Mouse (Mus musculus): ENCODE results near the gene Med12l. TPM values are rescaled to one million over a fixed set of nuclear protein-coding genes. Genes with fewer than 3 reads are reported as not detected.

Gene Med12l
- total and polyA plus RNA-seq, 3 experiments, result 0.93 to 2.0 (median 1.5) TPM

GRCm38 (mm10) chr3:59169921-59170627, 164.4 kb downstream of the Med12l start:
- Histone ChIP-seq H3K9ac (ENCODE audit: insufficient read depth, low read depth) (no peak overlapping the region), H3K9me3 (replicated peaks; ENCODE audit: low read length) (no peaks in the 10 kb centered on the region), H3K27ac (ENCODE audit: insufficient read depth, low read depth) (no peak overlapping the region), H3K79me2 (replicated peaks; ENCODE audit: control insufficient read depth, extremely low read depth, insufficient read depth, poor library complexity, severe bottlenecking) (no peaks in the 10 kb centered on the region), H3K4me1 (ENCODE audit: control insufficient read depth in 1 of 2, insufficient read depth in 2 of 2) (peaks cover 0 to 16% of the 10 kb centered on the region in 2 experiments; a peak in 2 of 4 replicates), H3K36me3 (replicated peaks in 1 of 2; ENCODE audit: control insufficient read depth in 1 of 2, insufficient read depth in 1 of 2, low read length in 1 of 2) (no peaks in the 10 kb centered on the region), H3K4me3 (replicated peaks in 1 of 3; ENCODE audit: low read depth in 2 of 3, low read length in 2 of 3, poor library complexity in 1 of 3) (no peak overlapping the region), H3K4me2 (ENCODE audit: insufficient read depth, low read depth, poor library complexity, severe bottlenecking) (no peak overlapping the region), H3K27me3 (replicated peaks) (no peaks in the 10 kb centered on the region)
- no peak for DNase-seq (ENCODE audit: extremely low read depth)
- dilution Hi-C loops (cut with MboI; ENCODE audit: extremely low pct_ligation_motif_present, extremely low pct_unique_long_range_greater_than_20kb, low sequenced_read_pairs) (no loop called here), in situ Hi-C loops (cut with MboI; ENCODE audit: low pct_ligation_motif_present, low pct_unique_long_range_greater_than_20kb, low sequenced_read_pairs) (loop anchor here (5.0 to 25.0 kb wide), 2 partner anchors 93 to 567 kb away; partner anchors contain the start of gene Gm5538)
- no peak for TF ChIP-seq SIN3A (IDR thresholded peaks at IDR 0.05; ENCODE audit: low read length)

- peak; percentile 34 for DNase-seq (ENCODE audit: extremely low read depth)
- H3K4me1 ChIP-seq (ENCODE audit: control insufficient read depth in 1 of 2, insufficient read depth in 2 of 2), result peaks cover 0 to 20% of the 10 kb centered on the region in 2 experiments; a peak in 2 of 4 replicates
- dilution Hi-C loops (cut with MboI; ENCODE audit: extremely low pct_ligation_motif_present, extremely low pct_unique_long_range_greater_than_20kb, low sequenced_read_pairs), result no loop called here
Measured at GRCm38 (mm10) chr3:59174426-59175154, 169.0 kb downstream of the Med12l start.

GRCm38 (mm10) chr3:59175234-59175633, 169.6 kb downstream of the Med12l start:
- Histone ChIP-seq H3K4me1 (ENCODE audit: control insufficient read depth in 1 of 2, insufficient read depth in 2 of 2) (peaks cover 0 to 19% of the 10 kb centered on the region in 2 experiments; a peak in 2 of 4 replicates), H3K27me3 (replicated peaks) (no peaks in the 10 kb centered on the region), H3K27ac (ENCODE audit: insufficient read depth, low read depth) (no peak overlapping the region), H3K4me2 (ENCODE audit: insufficient read depth, low read depth, poor library complexity, severe bottlenecking) (peak overlapping the region; percentile 92; the same call in 1 of the 2 replicates), H3K9me3 (replicated peaks; ENCODE audit: low read length) (no peaks in the 10 kb centered on the region), H3K79me2 (replicated peaks; ENCODE audit: control insufficient read depth, extremely low read depth, insufficient read depth, poor library complexity, severe bottlenecking) (no peaks in the 10 kb centered on the region), H3K4me3 (replicated peaks in 1 of 3; ENCODE audit: low read depth in 2 of 3, low read length in 2 of 3, poor library complexity in 1 of 3) (no peak overlapping the region), H3K36me3 (replicated peaks in 1 of 2; ENCODE audit: control insufficient read depth in 1 of 2, insufficient read depth in 1 of 2, low read length in 1 of 2) (no peaks in the 10 kb centered on the region), H3K9ac (ENCODE audit: insufficient read depth, low read depth) (no peak overlapping the region)
- in situ Hi-C loops (cut with MboI; ENCODE audit: low pct_ligation_motif_present, low pct_unique_long_range_greater_than_20kb, low sequenced_read_pairs), result no loop called here
- dilution Hi-C loops (cut with MboI; ENCODE audit: extremely low pct_ligation_motif_present, extremely low pct_unique_long_range_greater_than_20kb, low sequenced_read_pairs), result no loop called here
- TF ChIP-seq ZC3H11A (IDR thresholded peaks at IDR 0.05; ENCODE audit: low read depth, low read length) (peak; percentile 73), EP300 (IDR thresholded peaks at IDR 0.05; ENCODE audit: low read length) (no peak), CTCF (conservative IDR thresholded peaks at IDR 0.05 in 1 of 2, IDR thresholded peaks at IDR 0.05 in 1 of 2; ENCODE audit: low read depth in 2 of 2, low read length in 2 of 2) (peak; percentile 72 to 93), MXI1 (IDR thresholded peaks at IDR 0.05; ENCODE audit: low read depth, low read length) (no peak), RCOR1 (conservative IDR thresholded peaks at IDR 0.05; ENCODE audit: low read depth, low read length) (no peak), RAD21 (IDR thresholded peaks at IDR 0.05; ENCODE audit: low read depth, low read length) (no peak; the same call in none of the 2 replicates), ZKSCAN1 (IDR thresholded peaks at IDR 0.05; ENCODE audit: borderline replicate concordance, low read depth, low read length) (no peak), POLR2AphosphoS2 (IDR thresholded peaks at IDR 0.05; ENCODE audit: low read depth, low read length) (no peak), SMC3 (IDR thresholded peaks at IDR 0.05; ENCODE audit: low read depth, low read length) (peak; percentile 95)
- peak; percentile 75 for DNase-seq (ENCODE audit: extremely low read depth)

More at GRCm38 (mm10) chr3:59174426-59175154, 169.0 kb downstream of the Med12l start:
- no peak overlapping the region for H3K27ac ChIP-seq (ENCODE audit: insufficient read depth, low read depth)
- H3K27me3 ChIP-seq (replicated peaks), result no peaks in the 10 kb centered on the region
- in situ Hi-C loops (cut with MboI; ENCODE audit: low pct_ligation_motif_present, low pct_unique_long_range_greater_than_20kb, low sequenced_read_pairs), result loop anchor here (25.0 kb wide), 1 partner anchor 563 kb away; the partner anchor contains the start of gene Gm5538
- no peaks in the 10 kb centered on the region for H3K79me2 ChIP-seq (replicated peaks; ENCODE audit: control insufficient read depth, extremely low read depth, insufficient read depth, poor library complexity, severe bottlenecking)
- H3K4me2 ChIP-seq (ENCODE audit: insufficient read depth, low read depth, poor library complexity, severe bottlenecking), result peak overlapping the region; percentile 92
- H3K9ac ChIP-seq (ENCODE audit: insufficient read depth, low read depth), result no peak overlapping the region
- H3K9me3 ChIP-seq (replicated peaks; ENCODE audit: low read length), result no peaks in the 10 kb centered on the region
- TF ChIP-seq EP300 (IDR thresholded peaks at IDR 0.05; ENCODE audit: low read length), result no peak
- no peak for TF ChIP-seq ZMIZ1 (IDR thresholded peaks at IDR 0.05; ENCODE audit: low read depth, low read length)
- TF ChIP-seq JUN (IDR thresholded peaks at IDR 0.05; ENCODE audit: insufficient read depth, low read depth, low read length), result no peak
- peak; percentile 45 for TF ChIP-seq SMC3 (IDR thresholded peaks at IDR 0.05; ENCODE audit: low read depth, low read length)
- no peak for TF ChIP-seq CHD1 (IDR thresholded peaks at IDR 0.05; ENCODE audit: low read depth, low read length)
- TF ChIP-seq CTCF (conservative IDR thresholded peaks at IDR 0.05 in 1 of 2, IDR thresholded peaks at IDR 0.05 in 1 of 2; ENCODE audit: low read depth in 2 of 2, low read length in 2 of 2), result peak in 1 of 2 experiments; percentile 59; a peak in 2 of 4 replicates
- no peak for TF ChIP-seq NRF1 (IDR thresholded peaks at IDR 0.05; ENCODE audit: low read depth, low read length)
- TF ChIP-seq RAD21 (IDR thresholded peaks at IDR 0.05; ENCODE audit: low read depth, low read length), result peak; percentile 50
- TF ChIP-seq ETS1 (conservative IDR thresholded peaks at IDR 0.05; ENCODE audit: low read depth, low read length), result peak; percentile 29; the same call in 1 of the 2 replicates
- no peak for TF ChIP-seq RCOR1 (conservative IDR thresholded peaks at IDR 0.05; ENCODE audit: low read depth, low read length)
- peak; percentile 70 for TF ChIP-seq BHLHE40 (IDR thresholded peaks at IDR 0.05; ENCODE audit: low read depth, low read length)
- no peaks in the 10 kb centered on the region for H3K36me3 ChIP-seq (replicated peaks in 1 of 2; ENCODE audit: control insufficient read depth in 1 of 2, insufficient read depth in 1 of 2, low read length in 1 of 2)
- H3K4me3 ChIP-seq (replicated peaks in 1 of 3; ENCODE audit: low read depth in 2 of 3, low read length in 2 of 3, poor library complexity in 1 of 3), result no peak overlapping the region
